Mouse (Mus musculus) granulocyte monocyte progenitor cell, adult 5-6 weeks (primary cell): ENCODE results near the gene Polq. TPM values are rescaled to one million over a fixed set of nuclear protein-coding genes. Genes with fewer than 3 reads are reported as not detected.
"Not testable (repeated sequence)": the region's sequence is repeated elsewhere in the genome, so short reads cannot be mapped to it uniquely, and the experiment has no call there.

ENCODE experiments used
- ATAC-seq: replicated peaks from 2 replicates; pipeline ENCODE4 v1.8.0; 2016; ENCODE audit warnings: mild to moderate bottlenecking, moderate TSS enrichment, inconsistent platforms; ENCODE audit not compliant: poor library complexity, severe bottlenecking
- total RNA-seq, 2 experiments: library from RNA; stranded (forward) in 1 of 2; stranded (reverse) in 1 of 2; fragments of 200-712, 200-1000 nt in 1 of 2; fragments of >200 nt in 1 of 2; fragmentation: Nextera tagmentation in 1 of 2; gene quantifications; 2 replicates each; pipeline ENCODE4 v1.2.3; 2014 to 2017

Gene Polq
- total RNA-seq, 2 experiments from 2014 or later, result 18.0 to 25.2 TPM

DNA sequence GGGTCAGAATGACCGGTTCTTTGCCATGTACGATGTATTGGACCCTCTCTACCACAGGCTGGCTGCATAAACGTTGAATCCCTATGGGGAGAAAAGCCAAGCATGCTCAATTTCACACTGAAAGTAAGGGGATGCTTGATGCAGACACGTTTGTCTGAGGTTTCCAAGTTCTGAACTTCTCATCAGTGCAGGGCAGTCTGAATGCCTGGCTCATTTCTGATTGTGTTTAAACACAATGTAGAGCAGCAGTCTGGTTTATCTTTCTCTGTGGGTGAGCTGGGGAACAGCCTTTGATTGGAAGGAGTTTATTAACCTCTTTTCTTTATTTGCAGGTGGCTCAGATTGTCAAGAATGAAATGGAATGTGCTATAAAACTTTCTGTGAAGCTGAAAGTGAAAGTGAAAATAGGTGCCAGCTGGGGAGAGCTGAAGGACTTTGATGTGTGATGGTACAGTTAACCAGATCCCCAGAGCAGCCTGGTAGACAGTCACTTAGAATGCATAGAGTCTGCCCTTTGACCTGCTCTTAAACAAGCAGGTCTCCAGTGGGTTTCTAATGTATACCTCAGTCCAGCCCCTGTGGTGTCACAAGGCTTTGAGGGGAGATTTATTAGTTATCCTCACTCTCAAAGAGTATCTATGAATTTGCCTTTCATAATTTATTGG lies 82.7 kb downstream of the Polq start:
- ATAC-seq, result no peak

DNA sequence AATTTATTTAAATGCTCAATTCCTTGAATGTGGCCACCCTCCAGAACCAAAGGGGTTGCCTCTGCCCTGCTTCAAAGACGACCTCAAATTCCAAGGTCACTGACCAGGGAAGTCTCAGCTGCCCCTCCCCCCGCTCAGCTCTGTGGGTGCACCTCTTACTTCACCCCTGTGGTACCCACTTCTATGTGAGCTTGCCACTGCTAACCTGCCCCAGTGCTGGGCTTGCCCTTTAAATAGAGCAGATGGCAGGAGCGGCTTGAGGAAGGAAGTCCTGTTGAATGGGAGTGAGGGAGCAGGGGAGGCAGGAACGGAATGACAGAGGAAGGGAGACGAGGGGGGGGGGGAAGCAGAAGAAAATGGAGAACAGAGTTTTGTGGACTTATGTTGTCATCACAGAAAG lies 97.2 kb downstream of the Polq start:
- peak; percentile 48; the same call in 1 of the 2 replicates for ATAC-seq

DNA sequence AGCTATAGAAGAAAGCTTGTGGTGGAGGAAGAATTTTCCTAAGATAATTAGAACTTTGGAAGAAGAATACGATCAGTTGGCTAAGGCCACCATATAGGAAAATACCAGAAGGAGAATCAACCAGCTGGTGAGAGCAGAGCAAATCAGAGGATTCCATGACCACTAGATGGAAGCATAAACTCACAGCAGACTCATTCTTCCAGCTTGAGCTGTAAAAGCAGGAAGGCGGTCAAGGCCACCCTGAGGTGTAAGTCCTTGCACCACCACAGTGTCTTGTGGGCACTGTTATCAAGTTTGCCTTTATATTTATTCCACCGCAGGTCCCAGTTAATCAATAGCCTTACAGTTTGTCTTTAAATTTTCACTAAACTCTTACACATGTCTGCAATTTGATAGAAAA lies 97.7 kb downstream of the Polq start:
- peak; percentile 78 for ATAC-seq

GRCm38 (mm10) chr16:37125190-37125589 lies 113.6 kb downstream of the Polq start:
- not testable (repeated sequence) for ATAC-seq

Other genes starting within 250 kb of the Polq start
- gene Slc15a2, start 226.8 kb upstream of the Polq start, total RNA-seq (2014; fragmentation: Nextera tagmentation), result 5.8 and 9.2 TPM in 2 replicates
- gene Slc15a2, start 226.8 kb upstream of the Polq start, total RNA-seq (2017), result 6.1 and 10.6 TPM in 2 replicates
- gene Iqcb1, start 183.4 kb upstream of the Polq start, total RNA-seq (2014; fragmentation: Nextera tagmentation), result 4.7 and 13.6 TPM in 2 replicates
- gene Iqcb1, start 183.4 kb upstream of the Polq start, total RNA-seq (2017), result 10.8 and 11.2 TPM in 2 replicates
- gene Eaf2, start 136.8 kb upstream of the Polq start, total RNA-seq (2014; fragmentation: Nextera tagmentation), result 2.8 TPM in 1 of 2 replicates, not detected in the other
- gene Eaf2, start 136.8 kb upstream of the Polq start, total RNA-seq (2017), result not detected in 2 replicates
- 31.5 and 39.4 TPM in 2 replicates for gene Golgb1, start 136.6 kb upstream of the Polq start, total RNA-seq (2014; fragmentation: Nextera tagmentation)
- 32.4 and 59.6 TPM in 2 replicates for gene Golgb1, start 136.6 kb upstream of the Polq start, total RNA-seq (2017)
- gene Hcls1, start 76.8 kb upstream of the Polq start, total RNA-seq (2014; fragmentation: Nextera tagmentation), result 61.8 and 73.6 TPM in 2 replicates
- 110 and 125 TPM in 2 replicates for gene Hcls1, start 76.8 kb upstream of the Polq start, total RNA-seq (2017)
- gene Fbxo40, start 21.3 kb upstream of the Polq start, total RNA-seq (2014; fragmentation: Nextera tagmentation), result 0.19 and 0.28 TPM in 2 replicates
- 0.31 and 0.47 TPM in 2 replicates for gene Fbxo40, start 21.3 kb upstream of the Polq start, total RNA-seq (2017)